Mouse (Mus musculus) midbrain, embryonic 10.5 days (tissue): ENCODE measurements around the gene Ggta1. TPM values are rescaled to one million over a fixed set of nuclear protein-coding genes. Genes with fewer than 3 reads are reported as not detected.

Experiments used
- DNase-seq: peaks from one replicate; pipeline ENCODE4 v3.0.0-alpha.2; 2017; ENCODE audit warnings: low spot score
- H3K27ac ChIP-seq: fragments of 300-500 bp; sonication (generic); replicated peaks from 2 replicates; pipeline ENCODE4 v1.5.1; 2016; ENCODE audit warnings: mild to moderate bottlenecking
- H3K27me3 ChIP-seq: fragments of 300-500 bp; sonication (generic); 2 replicates; pipeline ENCODE4 v1.6.1; 2016; ENCODE audit warnings: low read depth, mild to moderate bottlenecking; ENCODE audit not compliant: poor library complexity, severe bottlenecking
- H3K36me3 ChIP-seq: fragments of 300-500 bp; sonication (generic); 2 replicates; pipeline ENCODE4 v1.6.1; 2016; ENCODE audit warnings: mild to moderate bottlenecking, moderate library complexity
- H3K4me1 ChIP-seq: fragments of 300-500 bp; sonication (generic); 2 replicates; pipeline ENCODE4 v1.6.1; 2016
- H3K4me3 ChIP-seq: fragments of 300-500 bp; sonication (generic); 2 replicates; pipeline ENCODE4 v1.5.1; 2016; ENCODE audit warnings: mild to moderate bottlenecking, moderate library complexity
- H3K9me3 ChIP-seq: fragments of 300-500 bp; sonication (generic); replicated peaks from 2 replicates; pipeline ENCODE4 v1.6.1; 2016; ENCODE audit warnings: mild to moderate bottlenecking
- WGBS: fragments of 180-500 bp; shearing (Covaris S2); methylation state at CpG from one replicate; pipeline ENCODE4 v1.1.7; 2016; 5-methylcytosine and 5-hydroxymethylcytosine counted together
- polyA plus RNA-seq: library from polyadenylated mRNA; unstranded; fragments of >200 nt; fragmentation: Nextera tagmentation; extraction: Ambion mirVana; gene quantifications from 2 replicates; pipeline ENCODE4 v1.2.1, GENCODE M21; 2016

The Ggta1 gene
- polyA plus RNA-seq, 1 experiment from 2014 or later, result 6.0 TPM

DNA sequence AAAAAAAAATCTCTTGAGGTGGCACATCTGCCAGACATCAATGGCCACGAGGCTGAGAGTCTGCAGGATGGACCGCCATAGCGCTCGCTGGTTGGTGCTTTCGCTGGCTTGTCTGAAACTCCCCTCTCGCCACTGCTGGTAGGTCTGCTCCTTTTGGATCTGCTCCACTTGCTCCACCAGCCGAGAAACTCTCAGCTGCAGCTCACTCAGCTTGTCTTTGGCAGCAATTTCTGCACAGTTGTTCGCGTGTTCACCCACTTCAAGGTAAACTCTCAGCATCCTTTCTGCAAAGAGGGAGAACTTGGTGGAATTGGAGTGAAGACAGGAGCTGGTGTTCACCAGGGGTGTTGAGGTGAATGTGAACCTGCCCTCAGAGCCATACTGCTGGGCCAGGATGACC is 20.4 kb upstream of the Ggta1 start:
- H3K4me1 ChIP-seq, result peaks cover 42% of the 10 kb centered on the region
- 91% methylated on average over 9 of the region's 9 CpGs for WGBS
- no peak for DNase-seq
- no peaks in the 10 kb centered on the region for H3K27me3 ChIP-seq
- H3K36me3 ChIP-seq, result no peaks in the 10 kb centered on the region
- no peak overlapping the region for H3K4me3 ChIP-seq
- no peaks in the 10 kb centered on the region for H3K9me3 ChIP-seq
- H3K27ac ChIP-seq, result no peak overlapping the region

DNA sequence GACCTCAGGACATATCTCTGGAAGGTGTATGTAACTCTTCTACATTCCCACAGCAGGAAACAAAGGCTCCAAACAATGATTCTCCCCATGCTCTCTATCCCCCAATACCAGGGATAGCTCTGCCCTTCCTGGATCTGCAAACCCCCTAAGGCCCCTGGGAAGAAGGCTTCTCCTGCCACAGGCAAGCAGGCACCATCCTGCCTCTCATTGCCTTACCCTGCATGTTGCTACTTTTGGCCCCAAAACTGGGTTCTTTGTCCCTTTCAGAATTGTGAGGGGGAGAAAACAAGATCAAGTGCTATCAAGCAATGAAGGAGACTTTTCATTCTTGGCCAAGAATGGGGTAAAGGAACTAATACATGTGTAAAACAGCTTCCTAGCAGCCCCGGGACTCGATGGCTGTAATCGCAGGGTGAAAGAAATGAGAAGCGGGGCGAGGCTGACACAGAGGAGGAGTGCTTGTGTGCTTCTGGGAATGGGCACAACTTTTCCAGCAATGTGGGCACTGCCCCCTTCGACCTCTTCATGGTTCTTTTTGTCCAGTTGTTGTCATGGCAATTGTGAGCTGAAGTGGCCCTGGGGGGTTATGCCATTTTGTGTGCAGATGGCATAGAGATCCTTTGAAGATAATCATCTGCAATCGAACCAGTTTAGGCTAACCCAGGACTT is 18.4 kb upstream of the Ggta1 start:
- WGBS, result 59% methylated on average over 7 of the region's 7 CpGs
- Histone ChIP-seq H3K4me1 (peaks cover 27% of the 10 kb centered on the region), H3K27me3 (no peaks in the 10 kb centered on the region), H3K36me3 (no peaks in the 10 kb centered on the region), H3K4me3 (no peak overlapping the region), H3K9me3 (no peaks in the 10 kb centered on the region), H3K27ac (peak overlapping the region; percentile 53)
- no peak for DNase-seq

DNA sequence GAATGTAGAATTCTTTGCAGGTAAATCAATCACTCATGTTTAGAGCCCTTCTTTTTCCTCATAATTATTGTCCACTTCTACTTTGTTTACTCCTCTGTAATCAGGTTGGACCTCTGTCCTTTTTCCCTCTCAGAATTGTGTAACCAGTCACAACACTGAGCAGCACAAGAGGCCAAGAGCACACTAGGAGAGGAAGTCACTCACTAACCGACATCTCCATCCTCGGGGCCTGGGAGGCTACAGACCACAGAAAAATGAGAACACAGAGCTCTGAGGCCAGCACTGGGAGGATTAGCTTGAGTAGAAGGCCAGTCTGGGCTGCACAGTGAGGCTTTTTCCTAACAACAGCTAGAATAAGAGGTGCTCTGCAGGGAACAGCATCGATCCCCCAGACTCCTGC is 17.0 kb upstream of the Ggta1 start:
- no peak for DNase-seq
- 52% methylated on average over 3 of the region's 3 CpGs for WGBS
- Histone ChIP-seq H3K27ac (no peak overlapping the region), H3K9me3 (no peaks in the 10 kb centered on the region), H3K36me3 (no peaks in the 10 kb centered on the region), H3K4me1 (peaks cover 23% of the 10 kb centered on the region), H3K4me3 (no peak overlapping the region), H3K27me3 (no peaks in the 10 kb centered on the region)

DNA sequence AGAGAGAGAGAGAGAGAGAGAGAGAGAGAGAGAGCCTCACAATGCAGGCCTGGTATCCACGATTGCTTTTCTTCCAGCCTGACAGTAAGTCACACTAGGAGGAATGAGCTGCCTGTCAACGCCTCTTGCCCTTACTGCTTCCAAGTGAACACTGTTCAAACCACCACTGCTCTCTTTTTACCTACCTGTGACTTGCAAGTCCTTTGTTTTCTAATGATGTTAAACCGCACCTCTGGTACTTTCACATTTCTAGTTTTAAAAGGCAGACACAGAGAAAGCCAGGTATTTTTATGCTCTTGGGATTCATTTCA is 15.7 kb upstream of the Ggta1 start:
- H3K27ac ChIP-seq, result no peak overlapping the region
- no peak overlapping the region for H3K4me3 ChIP-seq
- H3K27me3 ChIP-seq, result no peaks in the 10 kb centered on the region
- no peaks in the 10 kb centered on the region for H3K36me3 ChIP-seq
- DNase-seq, result no peak
- H3K4me1 ChIP-seq, result peaks cover 23% of the 10 kb centered on the region
- no peaks in the 10 kb centered on the region for H3K9me3 ChIP-seq
- WGBS, result 69% methylated on average over 3 of the region's 3 CpGs

DNA sequence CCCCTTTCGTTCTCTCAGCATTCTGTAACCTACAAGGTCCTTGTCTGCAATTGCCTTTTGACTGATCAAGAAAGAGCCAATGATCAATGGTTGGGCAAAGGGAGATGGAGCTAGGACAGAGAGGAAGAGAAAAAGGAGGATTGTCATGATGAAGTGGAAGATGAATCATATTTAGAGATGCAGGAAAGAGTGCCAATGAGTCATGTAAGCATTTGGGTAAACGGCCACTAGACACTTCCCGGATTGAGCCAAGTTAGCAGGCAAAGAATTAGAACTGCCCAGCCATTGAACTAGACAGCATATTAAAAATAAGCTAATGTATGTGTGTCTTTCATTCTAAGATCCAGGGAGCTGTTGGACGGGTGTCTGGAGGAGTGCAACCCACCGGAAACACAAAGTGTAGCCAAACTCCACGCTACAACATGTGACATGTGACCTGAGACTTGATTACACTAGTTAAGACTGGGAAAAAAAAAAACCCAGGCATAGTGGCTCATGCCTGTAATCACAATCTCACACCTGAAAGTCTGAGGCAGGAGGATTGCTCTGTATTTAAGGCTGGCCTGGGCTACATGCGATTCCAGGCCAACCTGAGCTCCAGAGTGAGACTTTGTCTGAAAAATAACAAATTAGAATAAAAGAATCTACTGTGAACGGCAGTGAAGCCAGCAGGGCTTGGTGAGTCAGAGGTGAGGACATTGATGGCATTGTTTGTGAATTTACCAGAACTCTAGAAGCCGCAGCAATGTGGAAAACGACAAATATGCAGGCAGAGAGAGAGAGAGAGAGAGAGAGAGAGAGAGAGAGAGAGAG is 15.2 kb upstream of the Ggta1 start:
- no peaks in the 10 kb centered on the region for H3K36me3 ChIP-seq
- H3K9me3 ChIP-seq, result no peaks in the 10 kb centered on the region
- WGBS, result 93% methylated on average over 10 of the region's 10 CpGs
- peaks cover 23% of the 10 kb centered on the region for H3K4me1 ChIP-seq
- H3K27ac ChIP-seq, result no peak overlapping the region
- no peak for DNase-seq
- no peaks in the 10 kb centered on the region for H3K27me3 ChIP-seq
- H3K4me3 ChIP-seq, result no peak overlapping the region

DNA sequence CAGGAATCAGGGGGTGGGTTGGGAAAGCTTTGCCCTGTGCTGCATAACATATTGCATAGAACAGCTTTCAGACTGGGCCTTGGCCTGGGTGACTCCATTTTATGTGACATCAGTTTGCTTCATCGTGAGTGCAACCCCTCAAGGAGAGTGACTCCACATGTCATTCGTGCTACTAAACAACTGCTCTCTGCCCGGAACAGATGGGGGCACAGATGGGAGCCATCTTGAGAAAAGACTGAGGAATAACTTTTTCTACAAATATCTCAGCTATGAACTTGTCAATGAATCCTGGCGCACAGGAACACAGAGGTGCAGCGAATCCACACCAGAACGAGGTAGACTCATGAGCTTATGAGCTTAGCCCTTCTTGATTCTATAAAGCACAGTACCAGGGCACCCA is 14.3 kb upstream of the Ggta1 start:
- Histone ChIP-seq H3K27me3 (no peaks in the 10 kb centered on the region), H3K36me3 (no peaks in the 10 kb centered on the region), H3K9me3 (no peaks in the 10 kb centered on the region), H3K4me3 (no peak overlapping the region), H3K4me1 (peaks cover 23% of the 10 kb centered on the region), H3K27ac (no peak overlapping the region)
- DNase-seq, result no peak
- WGBS, result 93% methylated on average over 6 of the region's 6 CpGs

DNA sequence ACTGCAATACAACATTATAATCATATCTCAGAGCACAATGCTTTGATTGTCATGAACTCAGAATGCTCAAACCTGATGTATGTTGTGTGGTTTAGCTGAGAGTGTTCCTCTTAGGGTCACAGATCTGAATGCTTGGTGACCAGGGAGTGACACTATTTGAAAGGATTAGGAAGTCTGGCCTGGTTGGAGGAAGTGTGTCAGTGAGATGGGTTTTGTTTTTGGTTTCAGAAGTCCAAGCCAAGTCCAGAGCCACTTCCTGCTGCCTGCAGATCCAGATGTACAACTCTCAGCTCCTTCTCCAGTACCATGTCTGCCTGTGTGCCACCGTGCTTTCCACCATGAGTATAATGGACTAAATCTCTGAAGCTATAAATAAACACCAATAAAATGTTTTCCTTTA is 11.9 kb upstream of the Ggta1 start:
- Histone ChIP-seq H3K27me3 (no peaks in the 10 kb centered on the region), H3K4me3 (no peak overlapping the region), H3K27ac (no peak overlapping the region), H3K9me3 (no peaks in the 10 kb centered on the region), H3K4me1 (no peaks in the 10 kb centered on the region; the same call in 1 of the 2 replicates), H3K36me3 (no peaks in the 10 kb centered on the region)
- WGBS, result 94% methylated on average over 1 of the region's 1 CpGs
- no peak for DNase-seq

DNA sequence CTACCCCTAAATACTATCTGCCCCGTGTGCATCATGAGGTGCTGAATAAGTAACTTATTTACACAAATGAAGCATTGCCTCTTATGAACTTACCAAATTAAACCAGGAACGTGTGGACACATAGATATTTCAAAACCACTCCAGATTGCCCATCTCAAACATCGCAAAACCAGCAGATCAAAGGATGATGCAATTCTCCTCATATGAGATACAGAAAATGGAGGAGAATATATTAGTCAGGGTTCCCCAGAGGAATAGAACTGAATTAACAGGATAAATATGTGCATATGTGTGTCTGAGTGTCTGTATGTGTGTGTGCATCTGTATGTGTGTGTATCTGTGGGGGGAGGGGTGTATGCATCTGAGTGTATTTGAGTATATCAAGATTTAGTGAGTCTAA is 6.2 kb upstream of the Ggta1 start:
- Histone ChIP-seq H3K27me3 (no peaks in the 10 kb centered on the region), H3K9me3 (no peaks in the 10 kb centered on the region), H3K4me1 (peaks cover 4% of the 10 kb centered on the region), H3K36me3 (no peaks in the 10 kb centered on the region), H3K4me3 (no peak overlapping the region), H3K27ac (no peak overlapping the region)
- no peak for DNase-seq
- WGBS, result 85% methylated on average over 3 of the region's 3 CpGs

DNA sequence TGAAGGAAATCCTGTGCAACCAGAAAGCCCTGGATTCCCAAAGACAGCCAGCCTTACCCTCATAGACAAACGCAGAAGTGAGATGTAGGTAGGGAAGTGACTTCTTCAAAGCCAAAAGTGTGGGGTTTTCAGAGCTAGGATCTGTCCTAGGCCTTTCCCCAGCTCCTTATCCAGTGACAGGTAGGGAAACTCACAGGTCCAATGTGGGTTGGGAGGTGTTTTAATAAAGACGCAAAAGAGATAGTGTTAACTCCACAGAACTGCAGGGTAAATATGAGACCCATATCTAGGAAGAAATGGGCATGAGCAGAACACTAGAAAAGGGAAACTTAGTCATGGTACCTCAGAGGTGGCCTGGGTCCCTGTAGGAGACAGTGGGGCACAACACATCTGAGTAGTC is 5.2 kb upstream of the Ggta1 start:
- no peak for DNase-seq
- 79% methylated on average over 2 of the region's 2 CpGs for WGBS
- Histone ChIP-seq H3K4me1 (peaks cover 14% of the 10 kb centered on the region), H3K4me3 (no peak overlapping the region), H3K9me3 (no peaks in the 10 kb centered on the region), H3K36me3 (no peaks in the 10 kb centered on the region), H3K27ac (no peak overlapping the region), H3K27me3 (no peaks in the 10 kb centered on the region)

DNA sequence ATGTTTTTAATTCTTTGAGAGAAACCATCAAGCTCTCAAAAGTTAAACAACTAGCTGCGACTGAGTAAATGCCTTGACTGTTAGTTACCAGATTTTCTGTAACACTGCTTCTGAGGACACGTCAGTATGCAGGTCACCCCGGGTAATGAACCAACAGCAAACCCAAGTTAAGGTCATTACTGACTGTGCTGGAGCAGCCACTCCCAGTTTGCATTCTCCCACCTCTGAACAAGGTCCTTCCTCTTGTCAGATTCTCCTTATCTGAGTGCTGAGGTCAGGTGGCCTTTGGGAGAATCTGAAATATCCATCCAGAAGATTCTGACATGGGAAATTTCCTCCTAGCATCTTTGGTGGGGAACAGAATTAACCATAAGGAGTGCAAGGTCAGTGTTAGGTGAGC is 4.8 kb upstream of the Ggta1 start:
- DNase-seq, result no peak
- Histone ChIP-seq H3K9me3 (no peaks in the 10 kb centered on the region), H3K27me3 (peaks cover 2% of the 10 kb centered on the region; the same call in 1 of the 2 replicates), H3K36me3 (no peaks in the 10 kb centered on the region), H3K4me3 (no peak overlapping the region), H3K4me1 (peaks cover 18% of the 10 kb centered on the region), H3K27ac (no peak overlapping the region)
- 81% methylated on average over 3 of the region's 3 CpGs for whole genome bisulfite sequencing

DNA sequence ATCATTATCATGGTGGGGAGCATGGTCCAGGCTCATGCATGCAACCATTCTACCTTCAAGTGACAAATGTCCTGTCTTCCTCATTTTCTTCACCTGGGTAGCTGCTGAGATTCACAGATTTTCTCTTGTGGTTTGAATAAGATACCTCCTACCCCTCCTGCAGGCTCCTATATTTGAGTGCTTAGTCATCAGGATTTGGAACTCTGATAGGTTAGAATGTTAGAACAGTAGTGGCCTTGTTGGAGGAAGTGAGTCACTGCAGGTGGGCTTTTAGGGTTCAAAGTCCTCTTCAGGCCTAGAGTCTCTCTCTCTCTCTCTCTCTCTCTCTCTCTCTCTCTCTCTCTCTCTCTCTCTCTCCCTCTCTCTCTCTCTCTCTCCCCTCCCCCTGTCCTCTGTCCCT is 2.6 kb upstream of the Ggta1 start:
- H3K4me3 ChIP-seq, result no peak overlapping the region
- no peak for DNase-seq
- H3K36me3 ChIP-seq, result no peaks in the 10 kb centered on the region
- peaks cover 18% of the 10 kb centered on the region for H3K27me3 ChIP-seq
- H3K27ac ChIP-seq, result no peak overlapping the region
- peaks cover 38% of the 10 kb centered on the region for H3K4me1 ChIP-seq
- no peaks in the 10 kb centered on the region for H3K9me3 ChIP-seq

DNA sequence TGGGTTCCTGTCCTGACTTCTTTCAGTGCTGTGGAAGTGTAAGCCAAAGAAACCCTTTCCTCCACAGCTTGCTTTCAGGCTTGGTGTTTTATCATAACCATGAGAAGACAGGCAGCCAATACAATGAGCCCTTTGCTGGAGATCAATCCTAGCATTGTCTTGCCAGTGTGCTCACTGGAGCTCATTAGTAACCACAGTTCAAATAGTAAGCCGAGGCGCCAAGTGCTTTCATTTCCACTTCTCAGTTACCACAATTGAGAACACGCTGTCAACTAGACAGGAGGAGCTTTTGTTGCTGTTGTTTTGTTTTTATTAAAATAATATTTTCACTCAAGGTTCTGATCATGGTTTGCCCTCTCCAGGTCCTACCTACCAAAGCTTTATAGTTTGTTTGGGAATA is 1.5 kb upstream of the Ggta1 start:
- DNase-seq, result no peak
- Histone ChIP-seq H3K4me1 (peaks cover 42% of the 10 kb centered on the region), H3K4me3 (no peak overlapping the region), H3K27ac (no peak overlapping the region), H3K36me3 (no peaks in the 10 kb centered on the region), H3K9me3 (no peaks in the 10 kb centered on the region), H3K27me3 (peaks cover 23% of the 10 kb centered on the region)
- 76% methylated on average over 3 of the region's 3 CpGs for WGBS

DNA sequence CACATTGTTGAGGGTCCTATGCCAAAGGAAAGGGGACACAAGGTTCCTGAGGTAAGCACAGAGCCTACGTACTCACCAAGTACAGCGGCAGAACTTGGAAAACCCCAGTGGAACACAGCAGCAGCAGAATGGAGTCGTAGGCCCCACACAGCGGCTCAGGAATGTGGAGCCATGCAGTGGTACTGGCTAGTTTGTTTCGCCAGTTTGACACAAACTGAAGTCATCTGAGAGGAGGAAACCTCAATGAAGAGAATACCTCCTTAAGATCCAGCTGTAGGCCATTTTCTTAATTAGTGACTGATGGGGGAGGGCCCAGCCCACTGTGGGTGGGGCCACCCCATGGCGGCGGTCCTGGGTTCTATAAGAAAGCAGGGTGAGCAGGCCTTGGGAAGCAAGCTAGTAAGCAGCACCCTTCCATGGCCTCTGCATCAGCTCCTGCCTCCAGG is 1.1 kb upstream of the Ggta1 start:
- WGBS, result 58% methylated on average over 7 of the region's 7 CpGs
- no peak for DNase-seq
- Histone ChIP-seq H3K4me3 (no peak overlapping the region), H3K9me3 (no peaks in the 10 kb centered on the region), H3K27ac (peak overlapping the region; percentile 15; the same call in 1 of the 2 replicates), H3K27me3 (peaks cover 23% of the 10 kb centered on the region), H3K4me1 (peaks cover 42% of the 10 kb centered on the region), H3K36me3 (no peaks in the 10 kb centered on the region)
